Mouse (Mus musculus): ENCODE results near the gene Gm47985. TPM values are rescaled to one million over a fixed set of nuclear protein-coding genes. Genes with fewer than 3 reads are reported as not detected.
"Not testable (repeated sequence)": the region's sequence is repeated elsewhere in the genome, so short reads cannot be mapped to it uniquely, and the experiment has no call there.

Gm47985 gene
- polyA plus RNA-seq (2014; fragmentation: Nextera tagmentation; extraction: Ambion mirVana), result not detected in 2 replicates

GRCm38 (mm10) chr1:151182266-151182665 lies at the start of gene Gm47985:
Gene Gm47985, plus strand, starts transcription at chr1:151182537.
- no CpG with 5 or more reads among the region's 7 CpGs for WGBS

GRCm38 (mm10) chr1:151132686-151133085 lies 49.7 kb upstream of the Gm47985 start:
- H3K9me3 ChIP-seq (ENCODE audit: control insufficient read depth, low read length), result no peaks in the 10 kb centered on the region
- no peaks in the 10 kb centered on the region for H3K36me3 ChIP-seq (ENCODE audit: control insufficient read depth, insufficient read depth, low read length)
- H3K9ac ChIP-seq (replicated peaks; ENCODE audit: low read depth, low read length), result no peak overlapping the region
- 95% methylated on average over 7 of the region's 7 CpGs for WGBS
- H3K27me3 ChIP-seq (ENCODE audit: control insufficient read depth, insufficient read depth, low read length), result no peaks in the 10 kb centered on the region
- H3K27ac ChIP-seq (ENCODE audit: low read depth, low read length), result no peak overlapping the region
- H3K4me3 ChIP-seq (ENCODE audit: low read depth, low read length), result no peak overlapping the region
- no peaks in the 10 kb centered on the region for H3K4me1 ChIP-seq (ENCODE audit: control insufficient read depth, insufficient read depth, low read length)
- no peak for ATAC-seq (ENCODE audit: low read depth)
- no peak overlapping the region for H3K4me2 ChIP-seq (ENCODE audit: low read depth, low read length)

More at GRCm38 (mm10) chr1:151182266-151182665, at the start of gene Gm47985:
- H3K27me3 ChIP-seq (ENCODE audit: control insufficient read depth, insufficient read depth, low read length); H3K4me2 ChIP-seq (ENCODE audit: low read depth, low read length); H3K9me3 ChIP-seq (ENCODE audit: control insufficient read depth, low read length); H3K4me3 ChIP-seq (ENCODE audit: low read depth, low read length); H3K27ac ChIP-seq (ENCODE audit: low read depth, low read length); H3K9ac ChIP-seq (replicated peaks; ENCODE audit: low read depth, low read length); H3K4me1 ChIP-seq (ENCODE audit: control insufficient read depth, insufficient read depth, low read length); H3K36me3 ChIP-seq (ENCODE audit: control insufficient read depth, insufficient read depth, low read length); ATAC-seq (ENCODE audit: low read depth): not testable (repeated sequence)

- Histone ChIP-seq H3K27ac (ENCODE audit: low read depth, low read length) (no peak overlapping the region), H3K9ac (replicated peaks; ENCODE audit: low read depth, low read length) (no peak overlapping the region), H3K4me1 (ENCODE audit: control insufficient read depth, insufficient read depth, low read length) (no peaks in the 10 kb centered on the region), H3K9me3 (ENCODE audit: control insufficient read depth, low read length) (no peaks in the 10 kb centered on the region), H3K27me3 (ENCODE audit: control insufficient read depth, insufficient read depth, low read length) (no peaks in the 10 kb centered on the region), H3K4me3 (ENCODE audit: low read depth, low read length) (no peak overlapping the region), H3K36me3 (ENCODE audit: control insufficient read depth, insufficient read depth, low read length) (no peaks in the 10 kb centered on the region), H3K4me2 (ENCODE audit: low read depth, low read length) (no peak overlapping the region)
- ATAC-seq (ENCODE audit: low read depth), result no peak
- 86% methylated on average over 6 of the region's 6 CpGs for WGBS
These were observed 43.9 kb upstream of the Gm47985 start for GRCm38 (mm10) chr1:151138388-151138787.

- Histone ChIP-seq H3K36me3 (ENCODE audit: control insufficient read depth, insufficient read depth, low read length) (no peaks in the 10 kb centered on the region), H3K27ac (ENCODE audit: low read depth, low read length) (no peak overlapping the region), H3K27me3 (ENCODE audit: control insufficient read depth, insufficient read depth, low read length) (no peaks in the 10 kb centered on the region), H3K4me2 (ENCODE audit: low read depth, low read length) (no peak overlapping the region), H3K9me3 (ENCODE audit: control insufficient read depth, low read length) (no peaks in the 10 kb centered on the region), H3K9ac (replicated peaks; ENCODE audit: low read depth, low read length) (no peak overlapping the region), H3K4me3 (ENCODE audit: low read depth, low read length) (no peak overlapping the region), H3K4me1 (ENCODE audit: control insufficient read depth, insufficient read depth, low read length) (no peaks in the 10 kb centered on the region)
- WGBS, result 78% methylated on average over 3 of the region's 3 CpGs
- no peak for ATAC-seq (ENCODE audit: low read depth)
These were observed 41.4 kb upstream of the Gm47985 start for GRCm38 (mm10) chr1:151140956-151141355.

DNA sequence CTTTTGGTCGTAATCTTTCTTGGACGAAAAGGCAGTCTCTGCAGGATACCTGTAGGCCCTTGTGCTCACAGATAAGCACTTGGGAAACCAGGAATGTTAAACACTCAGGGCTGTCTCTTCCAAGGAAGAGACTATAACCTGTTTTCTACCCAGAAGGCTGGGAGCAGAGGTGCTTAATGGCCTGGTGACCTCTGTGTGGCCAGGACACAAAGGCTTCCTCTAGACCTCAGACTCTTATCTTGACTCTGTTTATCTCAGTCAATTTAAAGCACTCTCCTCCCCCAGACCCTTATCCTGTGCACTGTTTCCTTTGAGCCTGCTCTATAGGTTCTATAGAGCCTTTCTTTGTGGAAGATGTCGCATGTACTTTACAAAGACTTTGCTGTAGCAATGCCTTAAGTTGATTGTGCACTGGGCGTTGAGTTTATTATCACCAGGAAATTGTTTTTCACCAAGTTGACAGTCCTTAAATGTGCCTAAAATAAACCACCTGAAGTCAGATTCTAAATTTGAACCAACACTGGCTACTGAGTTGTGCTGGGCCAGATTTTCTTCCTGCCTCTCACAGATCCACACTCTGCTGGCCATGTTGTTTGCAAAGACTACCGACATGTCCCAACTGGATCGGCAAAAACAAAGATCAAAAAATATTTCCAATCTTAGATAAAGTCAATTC lies 37.7 kb upstream of the Gm47985 start:
- no peak for ATAC-seq (ENCODE audit: low read depth)
- Histone ChIP-seq H3K36me3 (ENCODE audit: control insufficient read depth, insufficient read depth, low read length) (no peaks in the 10 kb centered on the region), H3K9me3 (ENCODE audit: control insufficient read depth, low read length) (no peaks in the 10 kb centered on the region), H3K4me2 (ENCODE audit: low read depth, low read length) (no peak overlapping the region), H3K27me3 (ENCODE audit: control insufficient read depth, insufficient read depth, low read length) (no peaks in the 10 kb centered on the region), H3K9ac (replicated peaks; ENCODE audit: low read depth, low read length) (no peak overlapping the region), H3K4me3 (ENCODE audit: low read depth, low read length) (no peak overlapping the region), H3K27ac (ENCODE audit: low read depth, low read length) (no peak overlapping the region), H3K4me1 (ENCODE audit: control insufficient read depth, insufficient read depth, low read length) (no peaks in the 10 kb centered on the region)
- 69% methylated on average over 6 of the region's 6 CpGs for WGBS

DNA sequence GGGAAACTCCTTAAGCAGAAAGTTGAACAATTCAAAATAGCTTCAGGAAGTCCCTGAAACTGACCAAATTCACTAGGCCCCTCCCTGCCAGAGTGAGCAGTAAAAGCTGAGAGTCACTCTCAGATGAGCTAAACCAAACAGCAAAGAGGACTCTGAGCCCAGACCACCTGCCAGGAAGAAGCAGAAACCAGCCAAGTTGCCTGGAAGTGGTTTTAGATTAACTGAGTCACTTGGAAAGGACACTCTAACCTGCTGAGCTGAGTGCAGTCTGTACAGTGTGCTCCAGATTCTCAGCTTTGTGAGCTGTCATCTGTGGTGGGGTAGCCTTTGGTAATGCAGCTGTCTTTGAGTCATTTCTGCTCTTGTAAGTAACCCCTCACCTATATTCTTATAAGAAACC lies 34.5 kb upstream of the Gm47985 start:
- no peaks in the 10 kb centered on the region for H3K9me3 ChIP-seq (ENCODE audit: control insufficient read depth, low read length)
- H3K27me3 ChIP-seq (ENCODE audit: control insufficient read depth, insufficient read depth, low read length), result no peaks in the 10 kb centered on the region
- no peak overlapping the region for H3K9ac ChIP-seq (replicated peaks; ENCODE audit: low read depth, low read length)
- no peak overlapping the region for H3K27ac ChIP-seq (ENCODE audit: low read depth, low read length)
- no peaks in the 10 kb centered on the region for H3K36me3 ChIP-seq (ENCODE audit: control insufficient read depth, insufficient read depth, low read length)
- ATAC-seq (ENCODE audit: low read depth), result no peak
- H3K4me1 ChIP-seq (ENCODE audit: control insufficient read depth, insufficient read depth, low read length), result no peaks in the 10 kb centered on the region
- no peak overlapping the region for H3K4me2 ChIP-seq (ENCODE audit: low read depth, low read length)
- no peak overlapping the region for H3K4me3 ChIP-seq (ENCODE audit: low read depth, low read length)

GRCm38 (mm10) chr1:151150211-151150610 lies 32.1 kb upstream of the Gm47985 start:
- ATAC-seq (ENCODE audit: low read depth), result no peak
- Histone ChIP-seq H3K4me1 (ENCODE audit: control insufficient read depth, insufficient read depth, low read length) (no peaks in the 10 kb centered on the region), H3K4me3 (ENCODE audit: low read depth, low read length) (no peak overlapping the region), H3K36me3 (ENCODE audit: control insufficient read depth, insufficient read depth, low read length) (no peaks in the 10 kb centered on the region), H3K27me3 (ENCODE audit: control insufficient read depth, insufficient read depth, low read length) (no peaks in the 10 kb centered on the region), H3K9ac (replicated peaks; ENCODE audit: low read depth, low read length) (no peak overlapping the region), H3K4me2 (ENCODE audit: low read depth, low read length) (no peak overlapping the region), H3K9me3 (ENCODE audit: control insufficient read depth, low read length) (no peaks in the 10 kb centered on the region), H3K27ac (ENCODE audit: low read depth, low read length) (no peak overlapping the region)
- WGBS, result 91% methylated on average over 7 of the region's 7 CpGs

DNA sequence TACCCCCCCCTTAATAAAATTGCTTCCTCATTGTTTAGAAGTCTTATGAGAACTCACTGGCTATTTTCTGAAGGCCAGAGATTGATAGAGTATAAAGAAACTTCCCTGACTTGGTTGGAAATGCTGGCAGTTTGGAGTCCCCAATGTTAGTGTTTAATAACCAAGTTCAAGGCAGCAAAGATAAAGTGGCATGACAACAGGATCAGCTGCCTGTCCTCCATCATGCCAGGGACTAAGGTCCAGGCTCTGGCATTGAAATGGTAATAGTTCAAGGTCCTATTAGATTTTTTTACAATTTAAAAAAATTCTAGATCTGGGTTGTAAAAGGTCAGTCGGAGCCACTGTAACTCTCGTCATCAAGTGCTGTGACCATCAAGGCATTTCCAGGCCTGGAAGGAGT lies 31.2 kb upstream of the Gm47985 start:
- no peaks in the 10 kb centered on the region for H3K36me3 ChIP-seq (ENCODE audit: control insufficient read depth, insufficient read depth, low read length)
- 73% methylated on average over 2 of the region's 2 CpGs for WGBS
- no peak overlapping the region for H3K4me2 ChIP-seq (ENCODE audit: low read depth, low read length)
- ATAC-seq (ENCODE audit: low read depth), result no peak
- no peak overlapping the region for H3K9ac ChIP-seq (replicated peaks; ENCODE audit: low read depth, low read length)
- H3K4me1 ChIP-seq (ENCODE audit: control insufficient read depth, insufficient read depth, low read length), result no peaks in the 10 kb centered on the region
- H3K9me3 ChIP-seq (ENCODE audit: control insufficient read depth, low read length), result no peaks in the 10 kb centered on the region
- no peak overlapping the region for H3K4me3 ChIP-seq (ENCODE audit: low read depth, low read length)
- no peak overlapping the region for H3K27ac ChIP-seq (ENCODE audit: low read depth, low read length)
- H3K27me3 ChIP-seq (ENCODE audit: control insufficient read depth, insufficient read depth, low read length), result no peaks in the 10 kb centered on the region

- Histone ChIP-seq H3K9ac (replicated peaks; ENCODE audit: low read depth, low read length) (no peak overlapping the region), H3K27ac (ENCODE audit: low read depth, low read length) (no peak overlapping the region), H3K9me3 (ENCODE audit: control insufficient read depth, low read length) (no peaks in the 10 kb centered on the region), H3K4me3 (ENCODE audit: low read depth, low read length) (no peak overlapping the region), H3K4me1 (ENCODE audit: control insufficient read depth, insufficient read depth, low read length) (peaks cover 6% of the 10 kb centered on the region; the same call in 1 of the 2 replicates), H3K27me3 (ENCODE audit: control insufficient read depth, insufficient read depth, low read length) (no peaks in the 10 kb centered on the region), H3K36me3 (ENCODE audit: control insufficient read depth, insufficient read depth, low read length) (no peaks in the 10 kb centered on the region), H3K4me2 (ENCODE audit: low read depth, low read length) (no peak overlapping the region)
- WGBS, result 91% methylated on average over 6 of the region's 6 CpGs
- no peak for ATAC-seq (ENCODE audit: low read depth)
These were observed 29.2 kb upstream of the Gm47985 start for GRCm38 (mm10) chr1:151153056-151153652.
